Comparison of ENCODE assay signal across 8 mouse cellular contexts in genomic region chr3:97158611-97159508, GRCm38 (mm10). TPM values are rescaled to one million over a fixed set of nuclear protein-coding genes. Genes with fewer than 3 reads are reported as not detected.
A peak's percentile ranks its signal among the peaks of the same experiment; 100 is the strongest.
DNase-seq lines count a peak whose midpoint lies in the region; ATAC-seq lines count a peak whose summit lies in the region.

Acp6 (plus strand) TSS chr3:97158777.

- H3K9ac ChIP-seq in intestine, embryonic 14.5 days (ENCODE audit: low read length): peak within 1 kb of the TSS; percentile 80

- H3K27ac ChIP-seq in intestine, embryonic 14.5 days (ENCODE audit: low read depth): peak within 1 kb of the TSS; percentile 64

- H3K36me3 ChIP-seq in intestine, embryonic 14.5 days (ENCODE audit: control insufficient read depth, insufficient read depth, low read length): no peaks in the 10 kb centered on the region

- peaks cover 17% of the 10 kb centered on the region; the same call in 1 of the 2 replicates for H3K4me1 ChIP-seq in intestine, embryonic 14.5 days (replicated peaks; ENCODE audit: control insufficient read depth, insufficient read depth, low read length)

- H3K4me2 ChIP-seq in intestine, embryonic 14.5 days (ENCODE audit: low read length): peak within 1 kb of the TSS; percentile 86

- DNase-seq in adrenal gland, adult (ENCODE audit: inconsistent age in 2 of 2, low spot score in 1 of 2): peak; percentile 94 to 97
- DNase-seq in embryo, embryonic 10.5 days (ENCODE audit: low spot score): peak; percentile 96
- peak; percentile 89 for DNase-seq in gastrocnemius, postnatal 25 days
- DNase-seq in intestine, embryonic 14.5 days (ENCODE audit: low spot score): peak; percentile 94
- peak; percentile 82 to 89 for DNase-seq in left cerebral cortex, postnatal 14 days (ENCODE audit: low spot score in 2 of 2)
- DNase-seq in mesoderm, embryonic 11.5 days (ENCODE audit: low read depth, low spot score): peak; percentile 90
- peak; percentile 85 to 92 for DNase-seq in right cerebral cortex, postnatal 36 days (ENCODE audit: low spot score in 2 of 2)
- peak; percentile 94 for DNase-seq in yolk sac, embryonic 10.5 days (ENCODE audit: low spot score)

- peak within 1 kb of the TSS; percentile 88 for H3K4me3 ChIP-seq in intestine, embryonic 14.5 days (ENCODE audit: low read depth, low read length)

- intact Hi-C loops in left cerebral cortex, postnatal 14 days (cut with DNase I): no loop called here

- H3K9me3 ChIP-seq in intestine, embryonic 14.5 days (ENCODE audit: control insufficient read depth, low read length): no peaks in the 10 kb centered on the region

- H3K27me3 ChIP-seq in intestine, embryonic 14.5 days (replicated peaks; ENCODE audit: control insufficient read depth, insufficient read depth, low read length): no peaks in the 10 kb centered on the region

- WGBS in intestine, embryonic 14.5 days: under 1% methylated on average over 54 of the region's 54 CpGs

- peak; percentile 92 for ATAC-seq in intestine, embryonic 14.5 days (replicated peaks; ENCODE audit: low FRiP score, low TSS enrichment, low read depth)

RNA-seq across cellular contexts. Expression of gene Acp6, which starts in this region (rescaled TPM):
- 10 to 100 TPM; 19.4 to 22.0 TPM for total RNA-seq in gastrocnemius, postnatal 25 days (2021)
- polyA plus RNA-seq in intestine, embryonic 14.5 days (2014; fragmentation: Nextera tagmentation; extraction: Ambion mirVana): 43.9 and 49.6 TPM in 2 replicates
- 10 to 100 TPM; 15.6 to 16.1 TPM for total RNA-seq in left cerebral cortex, postnatal 14 days (2021)

Comparison
In these comparisons a context has a peak if more than half of its experiments do, and no peak if none do; other contexts are left out.
1. Peak in every context shown above with its lines: DNase-seq, ATAC-seq, H3K4me3 ChIP-seq and H3K27ac ChIP-seq.